ENCODE assay signal across 15 mouse cellular contexts in genomic region chr19:41165914-41166235, GRCm38 (mm10). TPM values are rescaled to one million over a fixed set of nuclear protein-coding genes. Genes with fewer than 3 reads are reported as not detected.
"Had no signal": no experiment of that assay in that cellular context is flagged by ENCODE, and none has a peak within 500 bp of the region (broad histone marks: within the 10 kb centered on the region; RNA-seq: fewer than 3 reads in every experiment).

No protein-coding gene starts in this region.

- H3K9ac ChIP-seq: kidney, embryonic 15.5 days; liver, embryonic 15.5 days; neural tube, embryonic 15.5 days had no signal

- H3K4me3 ChIP-seq: kidney, embryonic 15.5 days; left cerebral cortex, adult 2 months; limb, embryonic 10.5 days; liver, embryonic 15.5 days; neural tube, embryonic 15.5 days had no signal

- H3K4me1 ChIP-seq: kidney, embryonic 15.5 days; limb, embryonic 10.5 days; liver, embryonic 15.5 days had no signal

- H3K27me3 ChIP-seq: liver, embryonic 15.5 days had no signal

- ATAC-seq: lung, postnatal 0 days had no signal

- H3K27ac ChIP-seq: kidney, embryonic 15.5 days; left cerebral cortex, adult 2 months; limb, embryonic 10.5 days; liver, embryonic 15.5 days; neural tube, embryonic 15.5 days had no signal

- H3K36me3 ChIP-seq: kidney, embryonic 15.5 days; limb, embryonic 10.5 days; liver, embryonic 15.5 days; neural tube, embryonic 15.5 days had no signal

- H3K4me2 ChIP-seq: kidney, embryonic 15.5 days; liver, embryonic 11.5 days; liver, embryonic 15.5 days; neural tube, embryonic 15.5 days had no signal

- H3K9me3 ChIP-seq: kidney, embryonic 15.5 days; limb, embryonic 10.5 days; liver, embryonic 15.5 days; neural tube, embryonic 15.5 days had no signal

- DNase-seq: kidney, adult 2 months; kidney, postnatal 14 days; lung, adult 2 months; lung, postnatal 36 days; right cerebral cortex, adult 18-20 months; right cerebral cortex, postnatal 25 days; thymus, postnatal 36 days had no signal

RNA-seq across cellular contexts. Expression of gene Tll2, which starts 40.8 kb away (rescaled TPM):
- polyA plus RNA-seq: limb, embryonic 10.5 days; liver, embryonic 11.5 days; liver, embryonic 15.5 days; lung, postnatal 0 days; small intestine, adult 2 months had no signal
